ENCODE assay signal across 8 mouse cellular contexts in genomic region chr5:147418394-147419121, GRCm38 (mm10). TPM values are rescaled to one million over a fixed set of nuclear protein-coding genes. Genes with fewer than 3 reads are reported as not detected.
DNase-seq lines count a peak whose midpoint lies in the region; ATAC-seq and TF ChIP-seq lines count a peak whose summit lies in the region.

No protein-coding gene starts in this region.

- H3K27ac ChIP-seq in hindbrain, postnatal 0 days, result no peak overlapping the region
- no peak overlapping the region for H3K27ac ChIP-seq in hindbrain, embryonic 10.5 days
- H3K27ac ChIP-seq in kidney, embryonic 15.5 days, result no peak overlapping the region
- no peak overlapping the region for H3K27ac ChIP-seq in intestine, embryonic 15.5 days

- TF ChIP-seq CTCF in hindbrain, postnatal 0 days (IDR thresholded peaks at IDR 0.05; ENCODE audit: low read depth), result peak; percentile 61

- H3K9me3 ChIP-seq in hindbrain, postnatal 0 days (ENCODE audit: low read length), result no peaks in the 10 kb centered on the region
- H3K9me3 ChIP-seq in hindbrain, embryonic 10.5 days, result no peaks in the 10 kb centered on the region
- H3K9me3 ChIP-seq in kidney, embryonic 15.5 days (replicated peaks), result no peaks in the 10 kb centered on the region
- no peaks in the 10 kb centered on the region for H3K9me3 ChIP-seq in intestine, embryonic 15.5 days

- no peak for ATAC-seq in hindbrain, postnatal 0 days
- no peak; the same call in 1 of the 2 replicates for ATAC-seq in kidney, embryonic 15.5 days (replicated peaks; ENCODE audit: low FRiP score)
- ATAC-seq in intestine, embryonic 15.5 days, result no peak

- H3K9ac ChIP-seq in hindbrain, postnatal 0 days (replicated peaks; ENCODE audit: low read length), result no peak overlapping the region
- H3K9ac ChIP-seq in kidney, embryonic 15.5 days, result no peak overlapping the region
- no peak overlapping the region for H3K9ac ChIP-seq in intestine, embryonic 15.5 days

- no peaks in the 10 kb centered on the region for H3K36me3 ChIP-seq in hindbrain, postnatal 0 days (ENCODE audit: insufficient read depth, low read length)
- no peaks in the 10 kb centered on the region for H3K36me3 ChIP-seq in hindbrain, embryonic 10.5 days
- no peaks in the 10 kb centered on the region for H3K36me3 ChIP-seq in kidney, embryonic 15.5 days
- H3K36me3 ChIP-seq in intestine, embryonic 15.5 days, result no peaks in the 10 kb centered on the region

- 43% methylated on average over 10 of the region's 10 CpGs for WGBS in hindbrain, postnatal 0 days
- 53% methylated on average over 10 of the region's 10 CpGs for WGBS in hindbrain, embryonic 10.5 days
- WGBS in kidney, embryonic 15.5 days, result 21% methylated on average over 10 of the region's 10 CpGs
- WGBS in intestine, embryonic 15.5 days, result 38% methylated on average over 10 of the region's 10 CpGs

- H3K27me3 ChIP-seq in hindbrain, postnatal 0 days (ENCODE audit: insufficient read depth, low read length), result no peaks in the 10 kb centered on the region
- no peaks in the 10 kb centered on the region for H3K27me3 ChIP-seq in hindbrain, embryonic 10.5 days (ENCODE audit: insufficient read depth, poor library complexity, severe bottlenecking)
- H3K27me3 ChIP-seq in kidney, embryonic 15.5 days, result no peaks in the 10 kb centered on the region
- H3K27me3 ChIP-seq in intestine, embryonic 15.5 days (replicated peaks), result no peaks in the 10 kb centered on the region

- peak; percentile 44 for DNase-seq in hindbrain, postnatal 0 days (ENCODE audit: low spot score)
- no peak for DNase-seq in hindbrain, embryonic 10.5 days (ENCODE audit: low spot score)
- peak; percentile 65 for DNase-seq in NIH3T3 (ENCODE audit: low read depth)
- peak; percentile 57 for DNase-seq in gastrocnemius, postnatal 10 days
- DNase-seq in lung, postnatal 4 days, result peak; percentile 59 to 68
- DNase-seq in thymus, postnatal 14 days, result peak; percentile 80

- no peak overlapping the region for H3K4me3 ChIP-seq in hindbrain, postnatal 0 days (ENCODE audit: low read length)
- H3K4me3 ChIP-seq in hindbrain, embryonic 10.5 days, result no peak overlapping the region
- H3K4me3 ChIP-seq in kidney, embryonic 15.5 days (replicated peaks), result no peak overlapping the region
- H3K4me3 ChIP-seq in intestine, embryonic 15.5 days (replicated peaks), result no peak overlapping the region

- H3K4me1 ChIP-seq in hindbrain, postnatal 0 days (ENCODE audit: insufficient read depth, low read length), result no peaks in the 10 kb centered on the region
- no peaks in the 10 kb centered on the region; the same call in 1 of the 2 replicates for H3K4me1 ChIP-seq in hindbrain, embryonic 10.5 days (replicated peaks)
- H3K4me1 ChIP-seq in kidney, embryonic 15.5 days, result peaks cover 6% of the 10 kb centered on the region
- no peaks in the 10 kb centered on the region for H3K4me1 ChIP-seq in intestine, embryonic 15.5 days (replicated peaks)

- no peak overlapping the region for H3K4me2 ChIP-seq in hindbrain, postnatal 0 days (ENCODE audit: low read depth, low read length)
- peak overlapping the region; percentile 43 for H3K4me2 ChIP-seq in kidney, embryonic 15.5 days
- no peak overlapping the region for H3K4me2 ChIP-seq in intestine, embryonic 15.5 days (replicated peaks)

RNA-seq across cellular contexts. Expression of gene Pan3, which starts 11.4 kb away (rescaled TPM):
- total RNA-seq in hindbrain, postnatal 0 days (2014; rRNA removed), result 58.8 and 80.5 TPM in 2 replicates
- polyA plus RNA-seq in hindbrain, postnatal 0 days (2015; fragmentation: Nextera tagmentation; extraction: Ambion mirVana), result 53.9 and 58.8 TPM in 2 replicates
- polyA plus RNA-seq in hindbrain, embryonic 10.5 days (2016; fragmentation: Nextera tagmentation; extraction: Ambion mirVana), result 47.7 and 50.3 TPM in 2 replicates
- total RNA-seq in gastrocnemius, postnatal 10 days (2021), result 10 to 100 TPM; 35.7 to 48.3 TPM
- polyA plus RNA-seq in kidney, embryonic 15.5 days (2015; fragmentation: Nextera tagmentation; extraction: Ambion mirVana), result 73.7 and 77.6 TPM in 2 replicates
- polyA plus RNA-seq in intestine, embryonic 15.5 days (2015; fragmentation: Nextera tagmentation; extraction: Ambion mirVana), result 64.5 and 67.5 TPM in 2 replicates

RNA-seq across cellular contexts. Expression of gene Flt3, which starts 18.3 kb away (rescaled TPM):
- 2.4 and 2.5 TPM in 2 replicates for total RNA-seq in hindbrain, postnatal 0 days (2014; rRNA removed)
- 2.5 and 2.8 TPM in 2 replicates for polyA plus RNA-seq in hindbrain, postnatal 0 days (2015; fragmentation: Nextera tagmentation; extraction: Ambion mirVana)
- not detected in 2 replicates for polyA plus RNA-seq in hindbrain, embryonic 10.5 days (2016; fragmentation: Nextera tagmentation; extraction: Ambion mirVana)
- under 1 TPM in 1 of 2 experiments, not detected in 1; 0.16 TPM for total RNA-seq in gastrocnemius, postnatal 10 days (2021)
- 0.05 and 0.18 TPM in 2 replicates for polyA plus RNA-seq in kidney, embryonic 15.5 days (2015; fragmentation: Nextera tagmentation; extraction: Ambion mirVana)
- 0.31 and 0.34 TPM in 2 replicates for polyA plus RNA-seq in intestine, embryonic 15.5 days (2015; fragmentation: Nextera tagmentation; extraction: Ambion mirVana)
